Mouse (Mus musculus) embryonic facial prominence, embryonic 11.5 days (tissue): Measurements from ENCODE around the gene Il20. TPM values are rescaled to one million over a fixed set of nuclear protein-coding genes. Genes with fewer than 3 reads are reported as not detected.

Experiments
- ATAC-seq: fragments of 200-750 bp; cut with Nextera tagmentation; replicated peaks from 2 replicates; pipeline ENCODE4 v1.8.0; 2017; ENCODE audit warnings: low read depth; ENCODE audit not compliant: insufficient number of reproducible peaks, low FRiP score, low TSS enrichment
- DNase-seq: peaks from one replicate; pipeline ENCODE4 v3.0.0-alpha.2; 2015; ENCODE audit warnings: low spot score
- H3K27ac ChIP-seq: fragments of 300-500 bp; sonication (generic); replicated peaks from 2 replicates; pipeline ENCODE4 v1.5.1; 2014; ENCODE audit warnings: mild to moderate bottlenecking, low read depth, low read length, control low read depth
- H3K27me3 ChIP-seq: fragments of 300-500 bp; sonication (generic); 2 replicates; pipeline ENCODE4 v1.6.1; 2014; ENCODE audit warnings: mild to moderate bottlenecking, low read length, moderate library complexity, mixed read lengths; ENCODE audit not compliant: control insufficient read depth, insufficient read depth
- H3K36me3 ChIP-seq: fragments of 300-500 bp; sonication (generic); replicated peaks from 2 replicates; pipeline ENCODE4 v1.6.1; 2014; ENCODE audit warnings: low read depth, mild to moderate bottlenecking, low read length, moderate library complexity, mixed read lengths; ENCODE audit not compliant: control insufficient read depth, insufficient read depth
- H3K4me1 ChIP-seq: fragments of 300-500 bp; sonication (generic); 2 replicates; pipeline ENCODE4 v1.6.1; 2014; ENCODE audit warnings: low read length, mixed read lengths; ENCODE audit not compliant: control insufficient read depth, insufficient read depth
- H3K4me2 ChIP-seq: fragments of 300-500 bp; sonication (generic); 2 replicates; pipeline ENCODE4 v1.6.1; 2014; ENCODE audit warnings: low read depth, mild to moderate bottlenecking, control low read depth, low read length, moderate library complexity
- H3K4me3 ChIP-seq: fragments of 300-500 bp; sonication (generic); 2 replicates; pipeline ENCODE4 v1.5.1; 2014; ENCODE audit warnings: low read depth, low read length, control low read depth
- H3K9ac ChIP-seq: fragments of 300-500 bp; sonication (generic); replicated peaks from 2 replicates; pipeline ENCODE4 v1.6.1; 2014; ENCODE audit warnings: mild to moderate bottlenecking, control low read depth, low read length
- H3K9me3 ChIP-seq: fragments of 300-500 bp; sonication (generic); replicated peaks from 2 replicates; pipeline ENCODE4 v1.6.1; 2016; ENCODE audit warnings: mild to moderate bottlenecking, low read length, inconsistent platforms, mixed read lengths; ENCODE audit not compliant: control insufficient read depth
- WGBS: fragments of 180-500 bp; shearing (Covaris S2); extraction: QIAGEN DNeasy Blood & Tissue Kit; methylation state at CpG from one replicate; pipeline ENCODE4 v1.1.7; 2014; 5-methylcytosine and 5-hydroxymethylcytosine counted together
- polyA plus RNA-seq: library from polyadenylated mRNA; unstranded; fragments of >200 nt; fragmentation: Nextera tagmentation; extraction: Ambion mirVana; gene quantifications from 2 replicates; pipeline ENCODE4 v1.2.1, GENCODE M21; 2014

The Il20 gene
- polyA plus RNA-seq, 1 experiment from 2014 or later: not detected

- ATAC-seq (peak; percentile 72; the same call in 1 of the 2 replicates), DNase-seq (peak; percentile 56)
- Histone ChIP-seq H3K36me3 (no peaks in the 10 kb centered on the region), H3K27me3 (peaks cover 9% of the 10 kb centered on the region; the same call in 1 of the 2 replicates), H3K4me1 (no peaks in the 10 kb centered on the region), H3K4me3 (peak overlapping the region; percentile 36), H3K9me3 (no peaks in the 10 kb centered on the region), H3K4me2 (peak overlapping the region; percentile 81), H3K27ac (no peak overlapping the region), H3K9ac (peak overlapping the region; percentile 51)
- 4% methylated on average over 43 of the region's 43 CpGs for WGBS
These were observed 33.2 kb downstream of the Il20 start for GRCm38 (mm10) chr1:130877889-130878614.

GRCm38 (mm10) chr1:130876931-130877509, 34.2 kb downstream of the Il20 start:
- peak; percentile 90 for DNase-seq
- no peaks in the 10 kb centered on the region for H3K9me3 ChIP-seq
- H3K4me2 ChIP-seq: no peak overlapping the region
- H3K4me1 ChIP-seq: no peaks in the 10 kb centered on the region
- H3K36me3 ChIP-seq: no peaks in the 10 kb centered on the region
- no peak overlapping the region for H3K4me3 ChIP-seq
- H3K27me3 ChIP-seq: peaks cover 9% of the 10 kb centered on the region; the same call in 1 of the 2 replicates
- no peak for ATAC-seq
- H3K27ac ChIP-seq: no peak overlapping the region
- no peak overlapping the region for H3K9ac ChIP-seq
- WGBS: 21% methylated on average over 3 of the region's 3 CpGs

- no peak for ATAC-seq
These were observed 35.3 kb downstream of the Il20 start for GRCm38 (mm10) chr1:130875910-130876309.

GRCm38 (mm10) chr1:130875139-130875538, 36.1 kb downstream of the Il20 start:
- H3K4me3 ChIP-seq: no peak overlapping the region
- ATAC-seq: no peak
- H3K27me3 ChIP-seq: peaks cover 9% of the 10 kb centered on the region; the same call in 1 of the 2 replicates
- no peak overlapping the region for H3K9ac ChIP-seq
- no peak overlapping the region for H3K27ac ChIP-seq
- DNase-seq: peak; percentile 70
- no peak overlapping the region for H3K4me2 ChIP-seq
- H3K36me3 ChIP-seq: no peaks in the 10 kb centered on the region
- no peaks in the 10 kb centered on the region for H3K4me1 ChIP-seq
- H3K9me3 ChIP-seq: no peaks in the 10 kb centered on the region
- WGBS: 40% methylated on average over 3 of the region's 3 CpGs

More at GRCm38 (mm10) chr1:130875910-130876309, 35.3 kb downstream of the Il20 start:
- WGBS: 65% methylated on average over 3 of the region's 3 CpGs
- no peak for DNase-seq
- Histone ChIP-seq H3K27ac (no peak overlapping the region), H3K4me3 (no peak overlapping the region), H3K27me3 (peaks cover 9% of the 10 kb centered on the region; the same call in 1 of the 2 replicates), H3K9me3 (no peaks in the 10 kb centered on the region), H3K9ac (no peak overlapping the region), H3K4me2 (no peak overlapping the region), H3K4me1 (no peaks in the 10 kb centered on the region), H3K36me3 (no peaks in the 10 kb centered on the region)

GRCm38 (mm10) chr1:130872912-130873311, 38.3 kb downstream of the Il20 start:
- Histone ChIP-seq H3K4me2 (no peak overlapping the region), H3K4me1 (no peaks in the 10 kb centered on the region), H3K27ac (no peak overlapping the region), H3K27me3 (peaks cover 4% of the 10 kb centered on the region; the same call in 1 of the 2 replicates), H3K9me3 (no peaks in the 10 kb centered on the region), H3K4me3 (no peak overlapping the region), H3K9ac (no peak overlapping the region), H3K36me3 (no peaks in the 10 kb centered on the region)
- ATAC-seq (no peak), DNase-seq (no peak)
- 88% methylated on average over 2 of the region's 2 CpGs for WGBS

GRCm38 (mm10) chr1:130865541-130866221, 45.6 kb downstream of the Il20 start, which contains the start of gene Fcmr:
TSS of gene Fcmr (plus strand) at chr1:130865669.
- ATAC-seq (no peak), DNase-seq (no peak)
- 80% methylated on average over 7 of the region's 7 CpGs for WGBS
- Histone ChIP-seq H3K36me3 (no peaks in the 10 kb centered on the region), H3K4me1 (no peaks in the 10 kb centered on the region), H3K27me3 (no peaks in the 10 kb centered on the region), H3K4me3 (no peak within 1 kb of the TSS), H3K9me3 (no peaks in the 10 kb centered on the region), H3K9ac (no peak within 1 kb of the TSS), H3K4me2 (no peak within 1 kb of the TSS), H3K27ac (no peak within 1 kb of the TSS)

GRCm38 (mm10) chr1:130864741-130865140, 46.5 kb downstream of the Il20 start:
- WGBS: 92% methylated on average over 5 of the region's 5 CpGs
- H3K36me3 ChIP-seq: no peaks in the 10 kb centered on the region
- ATAC-seq (no peak), DNase-seq (no peak)
- no peak overlapping the region for H3K9ac ChIP-seq
- no peak overlapping the region for H3K4me2 ChIP-seq
- no peak overlapping the region for H3K4me3 ChIP-seq
- H3K27ac ChIP-seq: no peak overlapping the region
- no peaks in the 10 kb centered on the region for H3K9me3 ChIP-seq
- no peaks in the 10 kb centered on the region for H3K27me3 ChIP-seq
- H3K4me1 ChIP-seq: no peaks in the 10 kb centered on the region

GRCm38 (mm10) chr1:130864238-130864637, 47.0 kb downstream of the Il20 start:
- H3K4me1 ChIP-seq: no peaks in the 10 kb centered on the region
- H3K4me2 ChIP-seq: no peak overlapping the region
- ATAC-seq: no peak
- no peaks in the 10 kb centered on the region for H3K27me3 ChIP-seq
- no peaks in the 10 kb centered on the region for H3K9me3 ChIP-seq
- H3K9ac ChIP-seq: no peak overlapping the region
- no peak overlapping the region for H3K27ac ChIP-seq
- WGBS: 81% methylated on average over 4 of the region's 4 CpGs
- H3K4me3 ChIP-seq: no peak overlapping the region
- H3K36me3 ChIP-seq: no peaks in the 10 kb centered on the region
- DNase-seq: no peak
